Mouse (Mus musculus) heart, adult 11 months (tissue): ENCODE data around the gene Zfp955b.
A peak's percentile ranks its signal among the peaks of the same experiment; 100 is the strongest.
"Not testable (repeated sequence)": the region's sequence is repeated elsewhere in the genome, so short reads cannot be mapped to it uniquely, and the experiment has no call there.

Experiments used
- DNase-seq: peaks from one replicate; pipeline ENCODE4 v3.0.0; 2022

Zfp955b gene

DNA sequence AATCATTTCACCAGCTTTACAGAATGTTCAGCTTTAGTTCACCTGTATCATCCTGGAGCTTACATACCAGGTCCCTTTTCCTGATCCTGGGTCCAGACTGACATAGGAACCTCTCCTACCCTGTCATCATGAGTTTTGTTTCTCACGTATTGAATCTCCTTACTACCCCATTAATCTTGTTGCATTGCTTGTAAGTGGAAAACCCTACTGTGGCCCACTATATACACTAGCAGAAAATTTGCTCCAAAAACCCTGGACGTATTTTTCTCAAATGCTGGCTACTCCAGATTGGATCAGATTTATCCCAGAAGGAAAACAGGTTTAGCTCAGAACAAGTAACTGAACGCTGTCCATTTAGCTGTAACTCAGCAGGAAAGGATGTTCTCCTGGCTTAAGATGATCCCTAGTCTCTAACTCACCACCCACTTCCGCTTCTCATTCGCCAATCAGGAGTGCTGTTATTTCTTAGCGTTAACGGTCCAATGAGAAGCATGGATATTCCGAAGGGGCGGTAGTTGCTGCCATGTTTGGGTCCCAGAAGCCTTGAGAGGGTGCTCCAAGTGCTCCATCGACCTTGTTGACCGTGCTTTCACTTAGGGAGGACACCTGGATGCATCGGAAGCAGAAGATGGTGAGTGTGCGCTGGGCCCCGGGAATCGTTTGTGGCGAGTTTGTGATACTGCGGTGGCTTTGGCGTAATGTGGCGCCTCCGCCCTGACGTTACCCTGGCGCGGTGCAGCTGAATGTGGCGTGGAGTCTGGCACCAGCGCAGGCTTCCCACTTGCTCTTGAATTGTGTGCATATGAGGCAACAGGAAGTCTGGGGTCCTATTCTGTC is at the start of gene Zfp955b:
TSS of gene Zfp955b (plus strand) at position 506 of the 837 bp plus-strand sequence.
- not testable (repeated sequence) for DNase-seq

GRCm38 (mm10) chr17:33254530-33255318 is 34.6 kb upstream of the Zfp955b start, which contains the start of gene Zfp955a:
TSS of gene Zfp955a (minus strand) at chr17:33255145.
- not testable (repeated sequence) for DNase-seq

- not testable (repeated sequence) for DNase-seq
Observed at GRCm38 (mm10) chr17:33255319-33255657, 34.1 kb upstream of the Zfp955b start.

- DNase-seq, result no peak
Observed at GRCm38 (mm10) chr17:33264376-33264775, 25.0 kb upstream of the Zfp955b start, which contains the start of gene Olfr63. TSS of gene Olfr63 (plus strand) at chr17:33264676.

- DNase-seq, result peak; percentile 61
Observed at GRCm38 (mm10) chr17:33268907-33269306, 20.4 kb upstream of the Zfp955b start.

GRCm38 (mm10) chr17:33289876-33290149 is 469 bp downstream of the Zfp955b start:
- DNase-seq, result not testable (repeated sequence)

DNA sequence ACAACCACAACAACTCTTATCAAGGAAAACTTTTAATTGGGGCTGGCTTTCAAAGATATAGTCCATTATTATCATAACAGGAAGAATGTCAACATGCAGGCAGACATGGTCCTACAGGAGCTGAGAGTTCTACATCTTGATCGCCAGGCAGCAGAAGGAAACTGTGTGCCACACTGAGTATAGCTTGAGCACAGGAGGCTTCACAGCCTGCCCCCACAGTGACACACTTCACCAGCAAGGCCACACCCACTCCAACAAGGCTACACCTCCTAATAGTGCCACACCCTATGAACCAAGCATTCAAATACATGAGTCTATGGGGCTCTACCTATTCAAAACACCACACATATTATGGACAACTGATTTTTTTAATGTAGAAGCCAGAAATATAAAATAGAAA is 63.6 kb downstream of the Zfp955b start:
- DNase-seq, result no peak
